Comparison of ENCODE assay signal across 13 mouse cellular contexts in the genomic region with DNA sequence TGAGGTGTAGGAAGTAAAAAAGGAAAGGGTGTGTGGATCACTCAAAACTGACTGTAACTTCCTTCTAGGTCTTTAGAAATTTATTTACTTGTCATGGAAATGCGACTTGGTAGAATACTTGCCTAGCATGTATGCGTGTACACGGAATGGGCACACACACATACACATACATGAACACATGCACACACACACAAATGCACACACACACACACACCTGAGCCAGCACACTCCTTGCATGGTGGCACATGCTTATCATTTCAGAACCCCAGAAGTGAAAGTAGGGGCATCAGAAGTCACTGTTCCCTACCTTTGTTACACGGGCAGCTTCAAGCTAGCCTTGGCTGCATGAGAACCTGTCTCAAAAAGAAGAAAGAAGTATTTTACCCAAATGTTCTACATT.
DNase-seq lines count a peak whose midpoint lies in the region; ATAC-seq and TF ChIP-seq lines count a peak whose summit lies in the region.
"Had no signal": no experiment of that assay in that cellular context is flagged by ENCODE, and none has a peak within 500 bp of the region (broad histone marks: within the 10 kb centered on the region; RNA-seq: fewer than 3 reads in every experiment).

No protein-coding gene starts in this region.

- H3K4me2 ChIP-seq in embryonic facial prominence, embryonic 12.5 days (replicated peaks) = peak overlapping the region; percentile 49
- H3K4me2 ChIP-seq: heart, embryonic 15.5 days; hindbrain, embryonic 13.5 days had no signal

- TF ChIP-seq POLR2A in lung, adult 2 months (IDR thresholded peaks at IDR 0.05; ENCODE audit: borderline replicate concordance, extremely low read depth, low read depth, low read length) = no peak
- TF ChIP-seq POLR2A in small intestine, adult 2 months (IDR thresholded peaks at IDR 0.05; ENCODE audit: low read depth, low read length) = no peak

- H3K9me3 ChIP-seq in embryonic facial prominence, embryonic 12.5 days = no peaks in the 10 kb centered on the region
- H3K9me3 ChIP-seq: heart, embryonic 15.5 days; hindbrain, embryonic 13.5 days had no signal

- 21% methylated on average over 4 of the region's 4 CpGs for WGBS in lung, adult 2 months
- WGBS in embryonic facial prominence, embryonic 12.5 days = 88% methylated on average over 4 of the region's 4 CpGs
- WGBS in small intestine, adult 2 months = 26% methylated on average over 4 of the region's 4 CpGs

- peak overlapping the region; percentile 7 for H3K4me3 ChIP-seq in lung, adult 2 months (replicated peaks; ENCODE audit: extremely low read depth, low read depth, low read length)
- peak overlapping the region; percentile 30 for H3K4me3 ChIP-seq in embryonic facial prominence, embryonic 12.5 days
- no peak overlapping the region for H3K4me3 ChIP-seq in small intestine, adult 2 months (ENCODE audit: low read depth, low read length)
- H3K4me3 ChIP-seq: heart, embryonic 15.5 days; hindbrain, embryonic 13.5 days had no signal

- peak overlapping the region; percentile 39 for H3K9ac ChIP-seq in embryonic facial prominence, embryonic 12.5 days
- H3K9ac ChIP-seq: forebrain, postnatal 0 days; heart, embryonic 15.5 days; hindbrain, embryonic 13.5 days had no signal

- H3K4me1 ChIP-seq in lung, adult 2 months (ENCODE audit: control insufficient read depth, insufficient read depth, low read length) = peaks cover 46% of the 10 kb centered on the region
- H3K4me1 ChIP-seq in embryonic facial prominence, embryonic 12.5 days = peaks cover 65% of the 10 kb centered on the region
- H3K4me1 ChIP-seq in small intestine, adult 2 months (ENCODE audit: control insufficient read depth, insufficient read depth, insufficient read length, low read length) = peaks cover 14% of the 10 kb centered on the region

- H3K27ac ChIP-seq in embryonic facial prominence, embryonic 12.5 days = peak overlapping the region; percentile 2; the same call in 1 of the 2 replicates
- 0 out of 2 replicates have a peak overlapping the region, but pooled peaks have one; percentile 38 for H3K27ac ChIP-seq in small intestine, adult 2 months (ENCODE audit: insufficient read depth, low read depth, low read length)
- H3K27ac ChIP-seq: heart, embryonic 15.5 days; hindbrain, embryonic 13.5 days had no signal

- TF ChIP-seq CTCF in lung, adult 2 months (IDR thresholded peaks at IDR 0.05; ENCODE audit: insufficient read depth, low read length) = no peak
- no peak for TF ChIP-seq CTCF in small intestine, adult 2 months (IDR thresholded peaks at IDR 0.05; ENCODE audit: extremely low read depth, insufficient read length, insufficient replicate concordance, low read depth, low read length)

- H3K36me3 ChIP-seq in embryonic facial prominence, embryonic 12.5 days = no peaks in the 10 kb centered on the region
- H3K36me3 ChIP-seq in small intestine, adult 2 months (ENCODE audit: control insufficient read depth, insufficient read depth, low read length) = no peaks in the 10 kb centered on the region
- H3K36me3 ChIP-seq: heart, embryonic 15.5 days; hindbrain, embryonic 13.5 days had no signal

- H3K27me3 ChIP-seq in embryonic facial prominence, embryonic 12.5 days = no peaks in the 10 kb centered on the region
- no peaks in the 10 kb centered on the region for H3K27me3 ChIP-seq in small intestine, adult 2 months (ENCODE audit: control insufficient read depth, insufficient read depth, low read length)
- H3K27me3 ChIP-seq: heart, embryonic 15.5 days had no signal

- no peak for DNase-seq in lung, adult 2 months
- no peak for DNase-seq in lung, postnatal 14 days
- DNase-seq in induced T-regulatory cell, adult 2 months (ENCODE audit: low read depth) = peak; percentile 65
- DNase-seq in layer of hippocampus, adult 9-10 months (ENCODE audit: low spot score) = no peak
- no peak for DNase-seq in urinary bladder, postnatal 14 days (ENCODE audit: low spot score)
- DNase-seq: cerebellum, adult 9-11 months; forebrain, postnatal 0 days; gastrocnemius, postnatal 14 days; kidney, postnatal 14 days had no signal

- no peak for ATAC-seq in embryonic facial prominence, embryonic 12.5 days (ENCODE audit: insufficient number of reproducible peaks, insufficient read depth, low FRiP score, low TSS enrichment)
- ATAC-seq: forebrain, postnatal 0 days had no signal
